ENCODE assay signal across 24 mouse cellular contexts in the genomic region with DNA sequence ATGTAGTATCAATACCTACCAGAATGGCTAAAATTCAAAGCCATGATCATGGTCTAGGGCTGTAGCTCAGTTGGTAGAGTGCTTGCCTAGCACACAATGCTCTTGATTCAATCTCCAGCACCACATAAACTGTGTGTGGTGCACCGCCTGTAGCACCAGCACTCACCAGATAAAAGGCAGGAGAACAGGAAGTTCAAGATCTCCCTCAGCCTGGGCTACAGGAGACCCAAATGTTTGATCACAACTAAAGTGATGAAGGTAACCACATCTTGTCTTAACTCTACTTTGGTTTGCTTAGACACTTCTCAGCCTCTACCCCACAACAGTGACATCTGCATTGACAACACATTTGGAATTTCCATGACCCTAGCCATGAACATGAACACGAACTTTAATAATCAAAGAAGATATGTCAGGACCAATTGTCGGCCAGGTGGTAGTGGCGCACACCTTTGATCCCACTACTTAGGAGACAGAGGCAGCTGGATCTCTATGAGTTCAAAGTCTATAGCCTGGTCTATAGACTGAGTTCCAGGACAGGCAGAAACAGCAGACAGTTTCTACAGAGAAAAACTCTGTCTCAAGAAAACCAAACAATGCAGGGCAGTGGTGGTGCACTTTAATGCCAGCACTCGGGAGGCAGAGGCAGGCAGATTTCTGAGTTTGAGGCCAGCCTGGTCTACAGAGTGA. TPM values are rescaled to one million over a fixed set of nuclear protein-coding genes. Genes with fewer than 3 reads are reported as not detected.
DNase-seq lines count a peak whose midpoint lies in the region; ATAC-seq and TF ChIP-seq lines count a peak whose summit lies in the region.
"Had no signal": no experiment of that assay in that cellular context is flagged by ENCODE, and none has a peak within 500 bp of the region (broad histone marks: within the 10 kb centered on the region; RNA-seq: fewer than 3 reads in every experiment).

No protein-coding gene starts in this region.

- no peak for TF ChIP-seq CTCF in thymus, adult 2 months (IDR thresholded peaks at IDR 0.05; ENCODE audit: borderline replicate concordance, control insufficient read depth, extremely low read depth, insufficient read depth, low read length, poor library complexity)

- peaks cover 25% of the 10 kb centered on the region for H3K4me1 ChIP-seq in liver, embryonic 13.5 days (replicated peaks)
- 0 out of 2 replicates have a peak, but pooled peaks cover 2% of the 10 kb centered on the region for H3K4me1 ChIP-seq in thymus, adult 2 months (replicated peaks; ENCODE audit: control insufficient read depth, insufficient read depth, low read length)
- H3K4me1 ChIP-seq: hindbrain, embryonic 10.5 days; limb, embryonic 13.5 days had no signal

- H3K36me3 ChIP-seq in liver, embryonic 13.5 days = peaks cover 37% of the 10 kb centered on the region
- H3K36me3 ChIP-seq in thymus, adult 2 months (ENCODE audit: control insufficient read depth, insufficient read depth, low read length) = no peaks in the 10 kb centered on the region

- TF ChIP-seq POLR2A in thymus, adult 2 months (IDR thresholded peaks at IDR 0.05; ENCODE audit: control insufficient read depth, extremely low read depth, insufficient read depth, low read length, poor library complexity) = no peak

- DNase-seq in liver, embryonic 13.5 days = no peak
- no peak for DNase-seq in liver
- DNase-seq in thymus, adult 2 months = peak; percentile 20
- no peak for DNase-seq in cerebellum, adult 11 months
- DNase-seq in spleen, adult 18-20 months = no peak
- DNase-seq in left cerebral cortex, postnatal 4 days = no peak
- DNase-seq in adrenal gland, adult 8-10 months = no peak
- DNase-seq: adrenal gland, postnatal 10 days; cerebellum, adult 11-12 months; cerebellum, postnatal 25 days; heart, adult 2 months; lung, adult 18-20 months; lung, postnatal 36 days; retina, postnatal 1 day had no signal

- no peak overlapping the region for H3K4me3 ChIP-seq in liver, embryonic 13.5 days (replicated peaks)
- no peak overlapping the region for H3K4me3 ChIP-seq in thymus, adult 2 months (ENCODE audit: control insufficient read depth, insufficient read depth, low read length)
- H3K4me3 ChIP-seq: erythroblast, embryonic 14.5 days; heart, adult 2 months; hindbrain, embryonic 10.5 days; limb, embryonic 13.5 days had no signal

- no peaks in the 10 kb centered on the region for H3K27me3 ChIP-seq in liver, embryonic 13.5 days
- H3K27me3 ChIP-seq in thymus, adult 2 months (ENCODE audit: control insufficient read depth, insufficient read depth, low read length) = no peaks in the 10 kb centered on the region
- H3K27me3 ChIP-seq: limb, embryonic 13.5 days had no signal

- intact Hi-C loops in left cerebral cortex, postnatal 4 days (cut with DNase I) = no loop called here

- 79% methylated on average over 5 of the region's 5 CpGs for WGBS in liver, embryonic 13.5 days (ENCODE audit: insufficient replicate concordance)
- 46% methylated on average over 5 of the region's 5 CpGs for WGBS in thymus, adult 2 months

- H3K9ac ChIP-seq in liver, embryonic 13.5 days = no peak overlapping the region
- H3K9ac ChIP-seq: limb, embryonic 13.5 days had no signal

- no peaks in the 10 kb centered on the region for H3K9me3 ChIP-seq in liver, embryonic 13.5 days (replicated peaks)
- H3K9me3 ChIP-seq: hindbrain, embryonic 10.5 days; limb, embryonic 13.5 days had no signal

- no peak overlapping the region for H3K4me2 ChIP-seq in liver, embryonic 13.5 days
- H3K4me2 ChIP-seq: limb, embryonic 13.5 days; midbrain, embryonic 11.5 days had no signal

- ATAC-seq in liver, embryonic 13.5 days (ENCODE audit: low read depth) = no peak
- peak; percentile 71 for ATAC-seq in inflammation-experienced regulatory T-cells, adult 6 months
- ATAC-seq: forebrain, embryonic 16.5 days had no signal

- H3K27ac ChIP-seq in liver, embryonic 13.5 days = peak overlapping the region; percentile 29; the same call in 1 of the 2 replicates
- H3K27ac ChIP-seq in thymus, adult 2 months (ENCODE audit: control insufficient read depth, insufficient read depth, low read length) = no peak overlapping the region
- H3K27ac ChIP-seq: heart, adult 2 months; hindbrain, embryonic 10.5 days; limb, embryonic 13.5 days had no signal

RNA-seq across cellular contexts. Expression of gene Ube2d2b, which starts 10.8 kb away (rescaled TPM):
- 0.09 and 0.10 TPM in 2 replicates for polyA plus RNA-seq in liver, embryonic 13.5 days (2015; fragmentation: Nextera tagmentation; extraction: Ambion mirVana)
- polyA plus RNA-seq in inflammation-experienced regulatory T-cells, adult 6 months (2017; shearing (Covaris generic)) = not detected
- polyA plus RNA-seq in thymus, adult 2 months (2012; rRNA removed) = 0.11 TPM in 1 of 2 replicates, not detected in the other
- total RNA-seq in left cerebral cortex, postnatal 4 days (2021) = not detected
- not detected for total RNA-seq in adrenal gland, adult 8-10 months (2022)
- total RNA-seq: adrenal gland, postnatal 10 days; gastrocnemius, adult 18-20 months; heart, adult 2 months; left cerebral cortex, adult 18-20 months; monocyte, adult 5-6 weeks had no signal
- polyA plus RNA-seq: brain, embryonic 14.5 days; erythroblast, embryonic 14.5 days; midbrain, embryonic 11.5 days had no signal

RNA-seq across cellular contexts. Expression of gene Evi5, which starts 34.2 kb away (rescaled TPM):
- polyA plus RNA-seq in liver, embryonic 13.5 days (2015; fragmentation: Nextera tagmentation; extraction: Ambion mirVana) = 51.3 and 55.5 TPM in 2 replicates
- 1 to 10 TPM in 2 of 3 experiments, under 1 TPM in 1; 0.57 to 1.3 (median 1.3) TPM for polyA plus RNA-seq in inflammation-experienced regulatory T-cells, adult 6 months (2017; shearing (Covaris generic))
- polyA plus RNA-seq in thymus, adult 2 months (2012; rRNA removed) = 2.5 and 5.9 TPM in 2 replicates
- total RNA-seq in left cerebral cortex, postnatal 4 days (2021) = 10 to 100 TPM; 69.0 to 75.8 TPM
- total RNA-seq in adrenal gland, adult 8-10 months (2022) = 10 to 100 TPM; 66.8 to 73.3 (median 70.4) TPM

RNA-seq across cellular contexts. Expression of gene Rpl5, which starts 59.6 kb away (rescaled TPM):
- 48.8 and 51.9 TPM in 2 replicates for polyA plus RNA-seq in liver, embryonic 13.5 days (2015; fragmentation: Nextera tagmentation; extraction: Ambion mirVana)
- polyA plus RNA-seq in inflammation-experienced regulatory T-cells, adult 6 months (2017; shearing (Covaris generic)) = 100 to 1,000 TPM in 1 of 3 experiments, 10 to 100 TPM in 2; 47.1 to 105 (median 92.6) TPM
- polyA plus RNA-seq in thymus, adult 2 months (2012; rRNA removed) = 33.7 and 55.8 TPM in 2 replicates
- 100 to 1,000 TPM; 147 to 148 TPM for total RNA-seq in left cerebral cortex, postnatal 4 days (2021)
- total RNA-seq in adrenal gland, adult 8-10 months (2022) = 10 to 100 TPM; 50.4 to 91.3 (median 70.7) TPM
